Mouse (Mus musculus) left cerebral cortex, adult 18-20 months (tissue): ENCODE measurements around the gene Gpc6. TPM values are rescaled to one million over a fixed set of nuclear protein-coding genes. Genes with fewer than 3 reads are reported as not detected.

Source experiments
- DNase-seq, 2 experiments: peaks; one replicate each; pipeline ENCODE4 v3.0.0; 2021 to 2022; ENCODE audit warnings: low spot score in 2 of 2, mixed read lengths in 1 of 2
- microRNA-seq, 2 experiments: library from miRNA; unstranded; fragments of <30 nt; microRNA quantifications; one replicate each; pipeline ENCODE4 v1.2.0; 2021
- total RNA-seq, 2 experiments: library from RNA; stranded (reverse); gene quantifications; 2 replicates each; pipeline ENCODE4 v1.2.3; 2021

Gene Gpc6
- total RNA-seq, 2 experiments from 2014 or later = 12.4 to 12.8 TPM

DNA sequence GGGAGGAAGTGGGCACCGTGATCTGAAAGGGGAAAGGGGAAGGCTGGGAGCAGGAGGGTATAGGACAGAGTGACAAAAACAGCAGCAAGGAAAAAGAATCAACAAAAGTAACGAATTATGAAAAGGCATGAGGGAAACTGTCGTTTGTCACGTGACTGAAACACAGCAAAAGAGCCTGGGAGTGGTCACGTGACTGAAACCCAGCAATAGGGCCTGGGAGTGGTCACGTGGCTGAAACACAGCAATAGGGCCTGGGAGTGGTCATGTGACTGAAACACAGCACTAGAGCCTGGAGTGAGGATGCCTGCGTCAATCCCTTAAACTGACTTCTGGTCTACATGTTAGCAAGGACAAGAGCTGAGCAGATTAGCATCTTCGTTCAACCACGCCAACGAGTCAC, 1063.3 kb downstream of the Gpc6 start:
- DNase-seq = no peak

- DNase-seq = no peak
These were observed 1065.1 kb downstream of the Gpc6 start for GRCm38 (mm10) chr14:117990203-117990602.

- no peak for DNase-seq
These were observed 1067.6 kb downstream of the Gpc6 start for GRCm38 (mm10) chr14:117992600-117993256.

DNA sequence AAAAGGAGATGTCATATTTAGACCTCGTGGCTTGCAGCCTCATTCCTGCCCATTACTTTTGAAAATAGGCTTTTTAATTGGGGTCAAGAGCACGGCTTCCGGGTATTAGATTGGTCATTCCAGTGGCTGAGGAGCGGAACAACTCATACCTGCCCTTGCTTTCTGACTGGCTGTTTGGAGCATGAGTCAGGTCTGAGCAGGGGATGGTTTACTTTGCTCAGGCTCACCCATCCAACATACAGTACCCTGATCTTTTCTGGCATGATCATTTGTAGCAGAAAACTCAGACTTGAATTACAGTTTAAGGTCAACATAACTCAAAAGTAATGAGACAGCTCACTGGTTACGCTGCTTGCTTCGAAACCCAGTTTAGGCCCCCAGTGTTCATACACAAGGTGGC, 1068.7 kb downstream of the Gpc6 start:
- no peak for DNase-seq

- DNase-seq = no peak
These were observed 1079.3 kb downstream of the Gpc6 start for GRCm38 (mm10) chr14:118004434-118004833.

DNA sequence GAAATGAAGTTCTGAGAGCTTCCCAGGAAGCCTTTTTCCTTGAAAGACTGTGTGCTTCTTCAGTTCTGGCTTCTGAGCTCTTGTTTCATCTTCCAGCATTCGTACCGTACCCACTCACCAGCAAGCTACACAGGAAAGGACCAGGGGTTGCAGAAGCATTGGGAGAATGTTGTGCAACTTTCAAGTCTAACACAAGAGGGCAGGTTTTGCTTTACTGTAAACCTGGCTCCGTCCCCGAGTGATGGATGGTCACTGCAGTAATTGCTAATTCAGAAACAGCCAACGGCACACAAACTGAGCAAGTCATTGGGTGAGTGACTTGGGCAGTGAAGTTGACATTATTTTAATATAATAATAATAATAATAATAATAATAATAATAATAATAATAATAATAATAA, 1080.6 kb downstream of the Gpc6 start:
- DNase-seq = peak; percentile 45 to 52

DNA sequence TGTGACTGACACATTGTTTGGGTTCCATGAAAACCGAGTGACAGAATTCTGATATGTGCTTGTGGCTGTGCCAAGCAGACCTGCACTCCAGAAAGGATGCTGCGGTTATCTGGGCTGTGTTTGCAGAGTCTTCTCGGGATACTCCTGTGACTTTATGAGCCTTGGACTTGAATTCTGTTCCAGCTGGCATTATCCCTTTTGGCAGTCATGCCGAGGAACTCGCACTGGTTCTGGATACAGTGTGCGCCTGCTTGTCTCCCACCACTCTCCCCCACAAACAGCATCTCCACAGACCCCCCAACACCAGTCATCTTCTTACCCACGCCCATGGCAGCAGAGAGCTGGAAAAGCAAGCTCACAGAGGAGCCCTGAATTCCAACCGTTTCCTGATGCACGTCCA, 1084.4 kb downstream of the Gpc6 start:
- DNase-seq = no peak

DNA sequence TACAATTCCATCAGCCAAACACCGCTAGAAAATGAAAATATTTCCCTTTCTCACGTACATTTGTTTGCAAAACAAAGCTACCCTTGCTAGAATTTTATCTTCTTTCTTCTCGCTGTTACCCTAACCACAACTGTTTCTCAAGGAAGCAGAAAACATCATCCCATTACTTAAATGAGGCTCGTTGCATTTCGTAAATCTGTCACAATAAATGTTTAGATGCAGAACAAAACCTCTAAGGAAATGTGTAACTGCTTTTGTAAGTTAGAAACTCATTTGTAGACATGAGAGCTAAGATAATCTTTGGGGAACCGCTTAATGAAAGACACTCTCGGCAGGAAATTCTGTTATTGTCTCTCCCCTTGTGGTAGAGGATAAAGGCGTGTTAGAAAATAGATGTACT, 1088.1 kb downstream of the Gpc6 start:
- no peak for DNase-seq

GRCm38 (mm10) chr14:118019314-118019713, 1094.2 kb downstream of the Gpc6 start:
- no peak for DNase-seq

- DNase-seq = no peak
These were observed 1096.9 kb downstream of the Gpc6 start for GRCm38 (mm10) chr14:118021867-118022543.

Small RNA genes lying within 50 kb of the gene (microRNA-seq; reads per million reads assigned to microRNA genes)
- 0 reads per million in 2 experiments for gene Mir6239
